Mouse (Mus musculus): ENCODE measurements around the gene Hoxc4. TPM values are rescaled to one million over a fixed set of nuclear protein-coding genes. Genes with fewer than 3 reads are reported as not detected.

Hoxc4 gene
- polyA plus RNA-seq, 1 experiment = 3.9 TPM

- Histone ChIP-seq H3K4me1 (ENCODE audit: control insufficient read depth, insufficient read depth, low read length) (no peaks in the 10 kb centered on the region), H3K27ac (ENCODE audit: insufficient read depth, low read length) (no peak overlapping the region), H3K4me3 (replicated peaks; ENCODE audit: insufficient read depth, low read depth, low read length) (no peak overlapping the region), H3K27me3 (ENCODE audit: control insufficient read depth, insufficient read depth, low read length) (peaks cover 12% of the 10 kb centered on the region; the same call in 1 of the 2 replicates)
- no peak for DNase-seq
- TF ChIP-seq POLR2A (IDR thresholded peaks at IDR 0.05; ENCODE audit: borderline replicate concordance, insufficient read depth, low read length) (no peak), CTCF (IDR thresholded peaks at IDR 0.05; ENCODE audit: borderline replicate concordance, insufficient read depth, low read depth, low read length) (no peak)
- 5% methylated on average over 8 of the region's 8 CpGs for WGBS
Measured at GRCm38 (mm10) chr15:103030142-103030541, 11.4 kb downstream of the Hoxc4 start.

- Histone ChIP-seq H3K4me3 (replicated peaks; ENCODE audit: insufficient read depth, low read depth, low read length) (no peak overlapping the region), H3K27ac (ENCODE audit: insufficient read depth, low read length) (no peak overlapping the region), H3K27me3 (ENCODE audit: control insufficient read depth, insufficient read depth, low read length) (peaks cover 8% of the 10 kb centered on the region; the same call in 1 of the 2 replicates), H3K4me1 (ENCODE audit: control insufficient read depth, insufficient read depth, low read length) (no peaks in the 10 kb centered on the region)
- DNase-seq = no peak
- WGBS = 0% methylated on average over 3 of the region's 3 CpGs
- TF ChIP-seq CTCF (IDR thresholded peaks at IDR 0.05; ENCODE audit: borderline replicate concordance, insufficient read depth, low read depth, low read length) (no peak), POLR2A (IDR thresholded peaks at IDR 0.05; ENCODE audit: borderline replicate concordance, insufficient read depth, low read length) (no peak)
Measured at GRCm38 (mm10) chr15:103032167-103032566, 13.4 kb downstream of the Hoxc4 start.

DNA sequence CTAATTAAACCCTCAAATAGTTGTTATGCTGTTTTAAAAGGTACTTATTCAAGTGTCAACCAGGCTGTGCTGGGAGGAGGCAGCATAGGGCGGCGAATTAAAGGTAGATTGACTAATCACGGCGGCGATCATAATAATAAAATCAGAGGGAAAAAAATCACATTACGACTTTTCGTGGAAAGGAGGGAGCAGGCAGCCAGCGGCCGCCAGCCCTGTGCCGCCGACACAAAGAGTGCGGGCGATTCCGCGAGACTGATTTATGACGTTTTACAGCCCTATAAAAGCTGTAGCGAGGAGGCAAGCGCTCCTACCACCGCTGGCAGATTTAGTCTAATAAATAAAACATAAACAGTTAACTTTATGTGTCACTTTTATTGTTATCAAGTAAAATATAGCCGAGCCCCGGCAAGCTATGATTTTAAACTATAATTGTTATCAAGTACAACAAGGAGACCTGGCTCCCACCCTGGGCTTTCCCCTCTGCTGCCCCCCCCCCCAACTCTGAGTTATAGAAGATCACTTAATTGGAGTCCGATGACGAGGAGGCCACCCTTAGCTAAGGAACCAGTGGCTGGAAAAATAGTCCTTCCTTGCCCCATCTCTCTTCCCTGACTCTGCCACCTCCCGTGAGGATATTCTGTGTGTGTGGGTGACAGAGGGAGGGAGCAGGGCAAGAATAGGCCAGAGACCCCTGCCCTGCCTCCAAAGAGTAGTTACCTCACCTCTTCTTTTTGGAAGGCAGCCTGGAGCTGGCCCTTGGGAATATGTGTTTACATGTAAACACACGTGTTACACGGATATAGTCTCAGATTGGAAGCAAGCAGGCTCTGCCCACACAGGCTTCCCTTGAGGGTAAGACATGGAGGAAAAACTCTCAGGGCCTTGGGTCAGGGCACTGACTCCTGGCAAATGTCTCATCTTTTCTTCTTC lies 14.2 kb downstream of the Hoxc4 start:
- Histone ChIP-seq H3K27ac (ENCODE audit: insufficient read depth, low read length) (no peak overlapping the region), H3K4me1 (ENCODE audit: control insufficient read depth, insufficient read depth, low read length) (no peaks in the 10 kb centered on the region), H3K4me3 (replicated peaks; ENCODE audit: insufficient read depth, low read depth, low read length) (no peak overlapping the region), H3K27me3 (ENCODE audit: control insufficient read depth, insufficient read depth, low read length) (peaks cover 5% of the 10 kb centered on the region; the same call in 1 of the 2 replicates)
- no peak for DNase-seq
- 4% methylated on average over 26 of the region's 26 CpGs for WGBS
- no peak for TF ChIP-seq POLR2A (IDR thresholded peaks at IDR 0.05; ENCODE audit: borderline replicate concordance, insufficient read depth, low read length)
- no peak for TF ChIP-seq CTCF (IDR thresholded peaks at IDR 0.05; ENCODE audit: borderline replicate concordance, insufficient read depth, low read depth, low read length)

- H3K4me1 ChIP-seq (ENCODE audit: control insufficient read depth, insufficient read depth, low read length) = no peaks in the 10 kb centered on the region
Measured at GRCm38 (mm10) chr15:103034043-103034806, 15.5 kb downstream of the Hoxc4 start.

DNA sequence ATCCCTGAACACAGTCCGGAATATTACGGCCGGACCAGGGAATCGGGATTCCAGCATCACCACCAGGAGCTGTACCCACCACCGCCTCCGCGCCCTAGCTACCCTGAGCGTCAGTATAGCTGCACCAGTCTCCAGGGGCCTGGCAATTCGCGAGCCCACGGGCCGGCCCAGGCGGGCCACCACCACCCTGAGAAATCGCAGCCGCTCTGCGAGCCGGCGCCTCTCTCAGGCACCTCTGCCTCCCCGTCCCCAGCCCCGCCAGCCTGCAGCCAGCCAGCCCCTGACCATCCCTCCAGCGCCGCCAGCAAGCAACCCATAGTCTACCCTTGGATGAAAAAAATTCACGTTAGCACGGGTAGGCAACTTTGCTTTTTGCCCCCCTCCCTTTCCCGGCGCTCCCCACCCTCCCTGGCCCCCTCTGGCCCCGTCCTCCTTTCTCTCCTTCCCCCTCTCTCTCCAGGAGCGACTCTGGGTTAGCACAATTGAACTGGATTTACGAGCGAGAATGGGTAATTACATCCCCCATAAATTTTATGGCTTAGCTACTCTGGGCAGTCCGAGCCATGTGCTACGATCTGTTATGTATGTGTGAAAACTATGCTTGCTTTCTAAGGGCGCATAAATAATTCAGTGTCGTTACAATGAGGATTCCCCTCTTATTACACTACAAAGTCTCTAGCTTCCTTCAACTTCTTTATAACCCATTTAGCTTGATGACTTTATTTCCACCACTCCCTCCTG lies 16.2 kb downstream of the Hoxc4 start:
- DNase-seq = no peak
- H3K27ac ChIP-seq (ENCODE audit: insufficient read depth, low read length) = no peak overlapping the region
- H3K27me3 ChIP-seq (ENCODE audit: control insufficient read depth, insufficient read depth, low read length) = peaks cover 5% of the 10 kb centered on the region; the same call in 1 of the 2 replicates
- TF ChIP-seq POLR2A (IDR thresholded peaks at IDR 0.05; ENCODE audit: borderline replicate concordance, insufficient read depth, low read length) = no peak
- TF ChIP-seq CTCF (IDR thresholded peaks at IDR 0.05; ENCODE audit: borderline replicate concordance, insufficient read depth, low read depth, low read length) = no peak
- 2% methylated on average over 34 of the region's 34 CpGs for WGBS
- no peak overlapping the region for H3K4me3 ChIP-seq (replicated peaks; ENCODE audit: insufficient read depth, low read depth, low read length)
- H3K4me1 ChIP-seq (ENCODE audit: control insufficient read depth, insufficient read depth, low read length) = no peaks in the 10 kb centered on the region

More at GRCm38 (mm10) chr15:103034043-103034806, 15.5 kb downstream of the Hoxc4 start:
- no peak for TF ChIP-seq CTCF (IDR thresholded peaks at IDR 0.05; ENCODE audit: borderline replicate concordance, insufficient read depth, low read depth, low read length)
- no peak for TF ChIP-seq POLR2A (IDR thresholded peaks at IDR 0.05; ENCODE audit: borderline replicate concordance, insufficient read depth, low read length)
- Histone ChIP-seq H3K27me3 (ENCODE audit: control insufficient read depth, insufficient read depth, low read length) (peaks cover 5% of the 10 kb centered on the region; the same call in 1 of the 2 replicates), H3K4me3 (replicated peaks; ENCODE audit: insufficient read depth, low read depth, low read length) (no peak overlapping the region), H3K27ac (ENCODE audit: insufficient read depth, low read length) (no peak overlapping the region)
- 1% methylated on average over 24 of the region's 24 CpGs for WGBS
- DNase-seq = no peak

DNA sequence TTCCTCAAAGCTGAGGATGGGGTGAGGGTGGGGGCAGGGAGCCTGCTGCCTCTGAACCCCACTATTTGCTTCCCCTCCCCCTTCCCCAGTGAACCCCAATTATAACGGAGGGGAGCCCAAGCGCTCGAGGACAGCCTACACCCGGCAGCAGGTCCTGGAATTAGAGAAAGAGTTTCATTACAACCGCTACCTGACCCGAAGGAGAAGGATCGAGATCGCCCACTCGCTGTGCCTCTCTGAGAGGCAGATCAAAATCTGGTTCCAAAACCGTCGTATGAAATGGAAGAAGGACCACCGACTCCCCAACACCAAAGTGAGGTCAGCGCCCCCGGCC lies 16.8 kb downstream of the Hoxc4 start:
- Histone ChIP-seq H3K27ac (ENCODE audit: insufficient read depth, low read length) (no peak overlapping the region), H3K27me3 (ENCODE audit: control insufficient read depth, insufficient read depth, low read length) (peaks cover 5% of the 10 kb centered on the region; the same call in 1 of the 2 replicates), H3K4me3 (replicated peaks; ENCODE audit: insufficient read depth, low read depth, low read length) (no peak overlapping the region), H3K4me1 (ENCODE audit: control insufficient read depth, insufficient read depth, low read length) (no peaks in the 10 kb centered on the region)
- DNase-seq = no peak
- TF ChIP-seq CTCF (IDR thresholded peaks at IDR 0.05; ENCODE audit: borderline replicate concordance, insufficient read depth, low read depth, low read length) = no peak
- no peak for TF ChIP-seq POLR2A (IDR thresholded peaks at IDR 0.05; ENCODE audit: borderline replicate concordance, insufficient read depth, low read length)
- WGBS = 3% methylated on average over 14 of the region's 14 CpGs

DNA sequence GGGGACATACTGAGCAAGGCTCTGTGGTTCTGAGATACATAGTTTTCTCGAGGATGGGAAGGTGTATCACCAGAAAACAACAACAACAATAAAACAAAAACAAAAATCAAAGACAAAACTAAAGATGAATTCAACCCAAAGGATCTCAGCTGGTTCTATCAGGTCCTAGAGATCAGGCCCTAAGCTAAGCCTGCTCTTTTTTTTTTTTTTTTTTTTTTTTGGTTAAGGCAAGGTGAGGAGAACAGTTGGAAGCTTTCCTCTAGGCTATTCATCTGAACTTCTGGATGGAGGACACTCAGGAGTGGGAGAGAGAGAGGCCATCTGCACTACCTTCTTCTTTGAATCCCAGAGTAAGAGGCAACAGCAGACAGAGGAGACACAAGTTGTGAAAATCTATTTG lies 18.8 kb downstream of the Hoxc4 start:
- no peak for DNase-seq
- 56% methylated on average over 1 of the region's 1 CpGs for WGBS
- H3K27ac ChIP-seq (ENCODE audit: insufficient read depth, low read length) = no peak overlapping the region
- no peak overlapping the region for H3K4me3 ChIP-seq (replicated peaks; ENCODE audit: insufficient read depth, low read depth, low read length)
- TF ChIP-seq CTCF (IDR thresholded peaks at IDR 0.05; ENCODE audit: borderline replicate concordance, insufficient read depth, low read depth, low read length) = no peak
- no peak for TF ChIP-seq POLR2A (IDR thresholded peaks at IDR 0.05; ENCODE audit: borderline replicate concordance, insufficient read depth, low read length)
- H3K27me3 ChIP-seq (ENCODE audit: control insufficient read depth, insufficient read depth, low read length) = peaks cover 12% of the 10 kb centered on the region; the same call in 1 of the 2 replicates
- H3K4me1 ChIP-seq (ENCODE audit: control insufficient read depth, insufficient read depth, low read length) = no peaks in the 10 kb centered on the region

All from cerebellum, adult 2 months (tissue).